Mouse (Mus musculus) activated CD4-positive, CD25-positive, alpha-beta regulatory T cell, adult 4 months (primary cell): ENCODE data around the gene Max. TPM values are rescaled to one million over a fixed set of nuclear protein-coding genes. Genes with fewer than 3 reads are reported as not detected.

Experiments used
- ATAC-seq: one replicate; pipeline ENCODE4 v1.8.0; 2017
- polyA plus RNA-seq, 2 experiments: library from polyadenylated mRNA; unstranded; fragments of 100-300 nt; shearing (Covaris generic); gene quantifications; one replicate each; pipeline ENCODE4 v1.2.1; 2017

The Max gene
- polyA plus RNA-seq, 2 experiments from 2014 or later: 75.9 to 95.3 TPM

- ATAC-seq: no peak
Observed at GRCm38 (mm10) chr12:76954698-76955423, 7.1 kb downstream of the Max start.

GRCm38 (mm10) chr12:76953750-76954363, 8.1 kb downstream of the Max start:
- ATAC-seq: no peak

- peak; percentile 25 for ATAC-seq
Observed at GRCm38 (mm10) chr12:76950330-76950729, 11.7 kb downstream of the Max start.

GRCm38 (mm10) chr12:76948781-76949180, 13.2 kb downstream of the Max start:
- no peak for ATAC-seq

GRCm38 (mm10) chr12:76948185-76948584, 13.8 kb downstream of the Max start:
- no peak for ATAC-seq

GRCm38 (mm10) chr12:76947487-76947886, 14.5 kb downstream of the Max start:
- ATAC-seq: no peak

GRCm38 (mm10) chr12:76943466-76943865, 18.5 kb downstream of the Max start:
- ATAC-seq: no peak

- no peak for ATAC-seq
Observed at GRCm38 (mm10) chr12:76943046-76943445, 19.0 kb downstream of the Max start.

GRCm38 (mm10) chr12:76942476-76942875, 19.5 kb downstream of the Max start:
- ATAC-seq: no peak

- no peak for ATAC-seq
Observed at GRCm38 (mm10) chr12:76941524-76941923, 20.5 kb downstream of the Max start.

GRCm38 (mm10) chr12:76938013-76938412, 24.0 kb downstream of the Max start:
- no peak for ATAC-seq

GRCm38 (mm10) chr12:76936211-76936610, 25.8 kb downstream of the Max start:
- ATAC-seq: no peak

- no peak for ATAC-seq
Observed at GRCm38 (mm10) chr12:76934438-76934837, 27.6 kb downstream of the Max start.

GRCm38 (mm10) chr12:76932688-76933060, 29.3 kb downstream of the Max start:
- ATAC-seq: no peak

GRCm38 (mm10) chr12:76931739-76932687, 30.0 kb downstream of the Max start:
- ATAC-seq: no peak

GRCm38 (mm10) chr12:76930177-76930576, 31.8 kb downstream of the Max start:
- no peak for ATAC-seq

GRCm38 (mm10) chr12:76927539-76927938, 34.5 kb downstream of the Max start:
- ATAC-seq: no peak

- no peak for ATAC-seq
Observed at GRCm38 (mm10) chr12:76927012-76927411, 35.0 kb downstream of the Max start.

GRCm38 (mm10) chr12:76926338-76926945, 35.6 kb downstream of the Max start:
- ATAC-seq: no peak

GRCm38 (mm10) chr12:76924904-76925604, 36.9 kb downstream of the Max start:
- no peak for ATAC-seq

GRCm38 (mm10) chr12:76923118-76923517, 38.9 kb downstream of the Max start:
- ATAC-seq: peak; percentile 63

GRCm38 (mm10) chr12:76920990-76921389, 41.0 kb downstream of the Max start:
- ATAC-seq: no peak
